ENCODE assay signal across 17 mouse cellular contexts in the genomic region with DNA sequence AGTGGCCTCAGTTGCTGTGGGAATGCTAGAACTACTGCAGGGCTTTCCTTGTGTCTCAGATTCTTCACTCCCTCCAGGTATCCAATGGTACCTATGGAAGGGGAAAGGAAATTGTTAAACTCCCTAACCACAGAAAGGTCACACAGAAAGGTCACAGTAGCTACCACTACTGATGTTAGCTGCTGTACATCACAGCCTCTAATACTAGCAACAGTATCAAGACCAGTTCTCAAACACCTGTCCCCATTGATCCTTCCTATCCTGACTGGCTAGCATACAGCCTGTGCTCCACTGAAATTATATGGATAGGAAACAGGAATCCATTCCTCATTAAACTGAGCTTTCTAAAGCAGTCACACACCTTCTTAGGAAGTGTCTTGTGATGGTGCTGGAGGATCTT. TPM values are rescaled to one million over a fixed set of nuclear protein-coding genes. Genes with fewer than 3 reads are reported as not detected.
DNase-seq lines count a peak whose midpoint lies in the region; ATAC-seq and TF ChIP-seq lines count a peak whose summit lies in the region.
"Had no signal": no experiment of that assay in that cellular context is flagged by ENCODE, and none has a peak within 500 bp of the region (broad histone marks: within the 10 kb centered on the region; RNA-seq: fewer than 3 reads in every experiment).

No protein-coding gene starts in this region.

- no peak for TF ChIP-seq CTCF in midbrain, postnatal 0 days (IDR thresholded peaks at IDR 0.05)
- no peak for TF ChIP-seq CTCF in stomach, postnatal 0 days (IDR thresholded peaks at IDR 0.05; ENCODE audit: low read depth)

- DNase-seq in midbrain, postnatal 0 days (ENCODE audit: low spot score): no peak
- no peak for DNase-seq in midbrain, embryonic 14.5 days
- DNase-seq in stomach, postnatal 0 days (ENCODE audit: low spot score): no peak
- no peak for DNase-seq in adrenal gland, postnatal 25 days
- DNase-seq: cerebellum, adult 18-20 months; heart, postnatal 10 days; kidney, adult 18-20 months; thymus, postnatal 4 days had no signal

- peaks cover 15% of the 10 kb centered on the region; the same call in 1 of the 2 replicates for H3K9me3 ChIP-seq in intestine, embryonic 15.5 days
- peaks cover 30% of the 10 kb centered on the region for H3K9me3 ChIP-seq in intestine, embryonic 16.5 days (ENCODE audit: control insufficient read depth, low read length)
- H3K9me3 ChIP-seq in midbrain, postnatal 0 days (ENCODE audit: low read length): peaks cover 71% of the 10 kb centered on the region
- H3K9me3 ChIP-seq in midbrain, embryonic 14.5 days (ENCODE audit: control insufficient read depth, low read length): peaks cover 85% of the 10 kb centered on the region
- peaks cover 68% of the 10 kb centered on the region for H3K9me3 ChIP-seq in liver, embryonic 12.5 days (replicated peaks)
- H3K9me3 ChIP-seq in stomach, postnatal 0 days (ENCODE audit: control insufficient read depth, low read length): peaks cover 23% of the 10 kb centered on the region

- no peak for TF ChIP-seq EP300 in stomach, postnatal 0 days (optimal IDR thresholded peaks at IDR 0.05)

- no peak overlapping the region for H3K27ac ChIP-seq in intestine, embryonic 15.5 days
- no peak overlapping the region for H3K27ac ChIP-seq in intestine, embryonic 16.5 days (ENCODE audit: low read length)
- H3K27ac ChIP-seq in midbrain, postnatal 0 days (ENCODE audit: low read depth, low read length): no peak overlapping the region
- no peak overlapping the region for H3K27ac ChIP-seq in midbrain, embryonic 14.5 days (replicated peaks; ENCODE audit: low read depth, low read length)
- H3K27ac ChIP-seq in liver, embryonic 12.5 days: no peak overlapping the region
- H3K27ac ChIP-seq in stomach, postnatal 0 days (replicated peaks): no peak overlapping the region
- H3K27ac ChIP-seq: liver, embryonic 14.5 days had no signal

- no peaks in the 10 kb centered on the region for H3K4me1 ChIP-seq in intestine, embryonic 15.5 days (replicated peaks)
- no peaks in the 10 kb centered on the region for H3K4me1 ChIP-seq in intestine, embryonic 16.5 days (ENCODE audit: control insufficient read depth, insufficient read depth, low read length)
- no peaks in the 10 kb centered on the region for H3K4me1 ChIP-seq in midbrain, postnatal 0 days (ENCODE audit: insufficient read depth, low read length)
- H3K4me1 ChIP-seq in midbrain, embryonic 14.5 days (ENCODE audit: control insufficient read depth, insufficient read depth, low read length): no peaks in the 10 kb centered on the region
- H3K4me1 ChIP-seq in liver, embryonic 12.5 days: no peaks in the 10 kb centered on the region
- no peaks in the 10 kb centered on the region for H3K4me1 ChIP-seq in stomach, postnatal 0 days (replicated peaks; ENCODE audit: control insufficient read depth, insufficient read depth)

- H3K36me3 ChIP-seq in intestine, embryonic 15.5 days: no peaks in the 10 kb centered on the region
- H3K36me3 ChIP-seq in intestine, embryonic 16.5 days (ENCODE audit: control insufficient read depth, insufficient read depth, low read length): no peaks in the 10 kb centered on the region
- no peaks in the 10 kb centered on the region for H3K36me3 ChIP-seq in midbrain, postnatal 0 days (ENCODE audit: insufficient read depth, low read length)
- no peaks in the 10 kb centered on the region for H3K36me3 ChIP-seq in midbrain, embryonic 14.5 days (ENCODE audit: control insufficient read depth, insufficient read depth, low read length)
- no peaks in the 10 kb centered on the region for H3K36me3 ChIP-seq in liver, embryonic 12.5 days
- no peaks in the 10 kb centered on the region for H3K36me3 ChIP-seq in stomach, postnatal 0 days (ENCODE audit: control insufficient read depth, insufficient read depth, low read length)

- peak; percentile 34; the same call in 1 of the 2 replicates for ATAC-seq in intestine, embryonic 15.5 days
- no peak for ATAC-seq in intestine, embryonic 16.5 days
- ATAC-seq in midbrain, postnatal 0 days (ENCODE audit: low FRiP score): 0 out of 2 replicates have a peak, but pooled peaks have one; percentile 5
- no peak; the same call in 1 of the 2 replicates for ATAC-seq in midbrain, embryonic 14.5 days (ENCODE audit: low FRiP score, low TSS enrichment)
- 0 out of 2 replicates have a peak, but pooled peaks have one; percentile 19 for ATAC-seq in liver, embryonic 12.5 days
- ATAC-seq in stomach, postnatal 0 days (ENCODE audit: low FRiP score, low TSS enrichment): peak; percentile 47; the same call in 1 of the 2 replicates

- no peak overlapping the region for H3K4me3 ChIP-seq in intestine, embryonic 15.5 days (replicated peaks)
- H3K4me3 ChIP-seq in intestine, embryonic 16.5 days (ENCODE audit: low read length): no peak overlapping the region
- H3K4me3 ChIP-seq in midbrain, postnatal 0 days (ENCODE audit: low read depth, low read length): no peak overlapping the region
- H3K4me3 ChIP-seq in midbrain, embryonic 14.5 days (replicated peaks; ENCODE audit: low read depth, low read length): no peak overlapping the region
- no peak overlapping the region for H3K4me3 ChIP-seq in liver, embryonic 12.5 days
- H3K4me3 ChIP-seq in stomach, postnatal 0 days (ENCODE audit: low read depth, low read length): no peak overlapping the region
- H3K4me3 ChIP-seq: erythroblast, embryonic 14.5 days had no signal

- no peak overlapping the region for H3K4me2 ChIP-seq in intestine, embryonic 15.5 days (replicated peaks)
- H3K4me2 ChIP-seq in intestine, embryonic 16.5 days (ENCODE audit: low read depth, low read length): no peak overlapping the region
- no peak overlapping the region for H3K4me2 ChIP-seq in midbrain, postnatal 0 days (ENCODE audit: low read depth, low read length, poor library complexity, severe bottlenecking)
- H3K4me2 ChIP-seq in midbrain, embryonic 14.5 days (ENCODE audit: low read length): no peak overlapping the region
- no peak overlapping the region for H3K4me2 ChIP-seq in liver, embryonic 12.5 days
- H3K4me2 ChIP-seq in stomach, postnatal 0 days (replicated peaks; ENCODE audit: low read depth): no peak overlapping the region

- H3K9ac ChIP-seq in intestine, embryonic 15.5 days: no peak overlapping the region
- no peak overlapping the region for H3K9ac ChIP-seq in intestine, embryonic 16.5 days (ENCODE audit: low read depth, low read length)
- H3K9ac ChIP-seq in midbrain, postnatal 0 days (replicated peaks; ENCODE audit: low read length, poor library complexity, severe bottlenecking): no peak overlapping the region
- H3K9ac ChIP-seq in midbrain, embryonic 14.5 days (replicated peaks; ENCODE audit: low read length): no peak overlapping the region
- no peak overlapping the region for H3K9ac ChIP-seq in liver, embryonic 12.5 days
- H3K9ac ChIP-seq in stomach, postnatal 0 days (ENCODE audit: low read length): no peak overlapping the region
- H3K9ac ChIP-seq: liver, embryonic 14.5 days had no signal

- H3K27me3 ChIP-seq in intestine, embryonic 15.5 days (replicated peaks): no peaks in the 10 kb centered on the region
- H3K27me3 ChIP-seq in intestine, embryonic 16.5 days (replicated peaks; ENCODE audit: control insufficient read depth, insufficient read depth, low read length): no peaks in the 10 kb centered on the region
- no peaks in the 10 kb centered on the region for H3K27me3 ChIP-seq in midbrain, postnatal 0 days (ENCODE audit: insufficient read depth, low read length)
- no peaks in the 10 kb centered on the region for H3K27me3 ChIP-seq in midbrain, embryonic 14.5 days (ENCODE audit: control insufficient read depth, insufficient read depth, low read length)
- H3K27me3 ChIP-seq in liver, embryonic 12.5 days (replicated peaks): no peaks in the 10 kb centered on the region
- H3K27me3 ChIP-seq in stomach, postnatal 0 days (ENCODE audit: control insufficient read depth, insufficient read depth, low read length): no peaks in the 10 kb centered on the region
- H3K27me3 ChIP-seq: CH12.LX had no signal

RNA-seq across cellular contexts. Expression of gene Gm16503, which starts 19.9 kb away (rescaled TPM):
- polyA plus RNA-seq in intestine, embryonic 15.5 days (2015; fragmentation: Nextera tagmentation; extraction: Ambion mirVana): 0.24 and 0.30 TPM in 2 replicates
- 0.11 and 0.18 TPM in 2 replicates for polyA plus RNA-seq in intestine, embryonic 16.5 days (2015; fragmentation: Nextera tagmentation; extraction: Ambion mirVana)
- total RNA-seq in midbrain, postnatal 0 days (2014; rRNA removed): 1.4 and 2.1 TPM in 2 replicates
- polyA plus RNA-seq in midbrain, postnatal 0 days (2015; fragmentation: Nextera tagmentation; extraction: Ambion mirVana): 0.43 and 0.58 TPM in 2 replicates
- polyA plus RNA-seq in midbrain, embryonic 14.5 days (2014; fragmentation: Nextera tagmentation; extraction: Ambion mirVana): 0.72 and 0.79 TPM in 2 replicates
- polyA plus RNA-seq in liver, embryonic 12.5 days (2016; fragmentation: Nextera tagmentation; extraction: Ambion mirVana): 0.14 and 0.20 TPM in 2 replicates
- 0.08 and 0.13 TPM in 2 replicates for polyA plus RNA-seq in stomach, postnatal 0 days (2015; fragmentation: Nextera tagmentation; extraction: Ambion mirVana)
- total RNA-seq in adrenal gland, postnatal 25 days (2021): 0.48 and 1.1 TPM in 2 replicates
- total RNA-seq: CH12.LX had no signal
- polyA plus RNA-seq: erythroblast, embryonic 14.5 days had no signal

RNA-seq across cellular contexts. Expression of gene Zfp982, which starts 27.9 kb away (rescaled TPM):
- 4.0 and 5.2 TPM in 2 replicates for polyA plus RNA-seq in intestine, embryonic 15.5 days (2015; fragmentation: Nextera tagmentation; extraction: Ambion mirVana)
- 2.9 and 3.1 TPM in 2 replicates for polyA plus RNA-seq in intestine, embryonic 16.5 days (2015; fragmentation: Nextera tagmentation; extraction: Ambion mirVana)
- total RNA-seq in midbrain, postnatal 0 days (2014; rRNA removed): 3.3 and 8.1 TPM in 2 replicates
- polyA plus RNA-seq in midbrain, postnatal 0 days (2015; fragmentation: Nextera tagmentation; extraction: Ambion mirVana): 3.7 and 4.1 TPM in 2 replicates
- 5.3 and 6.5 TPM in 2 replicates for polyA plus RNA-seq in midbrain, embryonic 14.5 days (2014; fragmentation: Nextera tagmentation; extraction: Ambion mirVana)
- 5.2 and 5.7 TPM in 2 replicates for polyA plus RNA-seq in liver, embryonic 12.5 days (2016; fragmentation: Nextera tagmentation; extraction: Ambion mirVana)
- polyA plus RNA-seq in stomach, postnatal 0 days (2015; fragmentation: Nextera tagmentation; extraction: Ambion mirVana): 1.2 and 1.6 TPM in 2 replicates
- total RNA-seq in adrenal gland, postnatal 25 days (2021): 11.9 and 13.7 TPM in 2 replicates
- polyA plus RNA-seq: erythroblast, embryonic 14.5 days had no signal

RNA-seq across cellular contexts. Expression of gene Zfp985, which starts 33.0 kb away (rescaled TPM):
- 0.33 and 0.49 TPM in 2 replicates for polyA plus RNA-seq in intestine, embryonic 15.5 days (2015; fragmentation: Nextera tagmentation; extraction: Ambion mirVana)
- 0.26 TPM in 2 replicates for polyA plus RNA-seq in intestine, embryonic 16.5 days (2015; fragmentation: Nextera tagmentation; extraction: Ambion mirVana)
- total RNA-seq in midbrain, postnatal 0 days (2014; rRNA removed): 0.11 TPM in 1 of 2 replicates, not detected in the other
- 0.14 and 0.17 TPM in 2 replicates for polyA plus RNA-seq in midbrain, postnatal 0 days (2015; fragmentation: Nextera tagmentation; extraction: Ambion mirVana)
- 0.30 TPM in 1 of 2 replicates, not detected in the other for polyA plus RNA-seq in midbrain, embryonic 14.5 days (2014; fragmentation: Nextera tagmentation; extraction: Ambion mirVana)
- 0.21 and 0.29 TPM in 2 replicates for polyA plus RNA-seq in liver, embryonic 12.5 days (2016; fragmentation: Nextera tagmentation; extraction: Ambion mirVana)
- 0.06 and 0.12 TPM in 2 replicates for polyA plus RNA-seq in stomach, postnatal 0 days (2015; fragmentation: Nextera tagmentation; extraction: Ambion mirVana)
- total RNA-seq in adrenal gland, postnatal 25 days (2021): 0.46 TPM in 1 of 2 replicates, not detected in the other
- total RNA-seq: CH12.LX; left cerebral cortex, adult 8-10 months had no signal
- polyA plus RNA-seq: erythroblast, embryonic 14.5 days; gonadal fat pad, adult 2 months; testis, adult 2 months had no signal

Comparison
In these comparisons a context has a peak if more than half of its experiments do, and no peak if none do; other contexts are left out.
1. ATAC-seq: peak in intestine, embryonic 15.5 days (single experiment), midbrain, postnatal 0 days (single experiment), liver, embryonic 12.5 days (single experiment) and stomach, postnatal 0 days (single experiment); none in intestine, embryonic 16.5 days (single experiment) and midbrain, embryonic 14.5 days (single experiment).